Mouse (Mus musculus) brain, embryonic 14.5 days (tissue): ENCODE data around the gene Sept1. TPM values are rescaled to one million over a fixed set of nuclear protein-coding genes. Genes with fewer than 3 reads are reported as not detected.
A peak's percentile ranks its signal among the peaks of the same experiment; 100 is the strongest.

Source experiments
- DNase-seq: peaks from one replicate; pipeline ENCODE4 v3.0.0-alpha.2; 2011; ENCODE audit warnings: low read depth
- CTCF ChIP-seq: fragments of 200-500 bp; IDR thresholded peaks from 2 replicates; pipeline ENCODE4 v1.5.1; 2012; ENCODE audit warnings: inconsistent platforms, mild to moderate bottlenecking, moderate library complexity, borderline replicate concordance; ENCODE audit not compliant: insufficient read depth, insufficient read length; ENCODE audit errors: extremely low read depth
- POLR2A ChIP-seq: fragments of 200-500 bp; IDR thresholded peaks from 2 replicates; pipeline ENCODE4 v1.6.1; 2012; ENCODE audit warnings: mild to moderate bottlenecking, inconsistent platforms, borderline replicate concordance; ENCODE audit not compliant: poor library complexity, insufficient read depth, insufficient read length, severe bottlenecking; ENCODE audit errors: extremely low read depth
- polyA plus RNA-seq: library from polyadenylated mRNA; depleted of rRNA; stranded (reverse); fragments of >200 nt; gene quantifications from 2 replicates; pipeline ENCODE4 v1.2.3, GENCODE M21; 2012

Gene Sept1
- polyA plus RNA-seq, 1 experiment = 19.4 TPM

GRCm38 (mm10) chr7:127207374-127208294 lies 25.3 kb downstream of the Sept1 start:
- TF ChIP-seq CTCF = no peak; the same call in 1 of the 2 replicates
- TF ChIP-seq POLR2A = no peak
- peak; percentile 29 for DNase-seq

- TF ChIP-seq CTCF (no peak), POLR2A (no peak)
Observed at GRCm38 (mm10) chr7:127206606-127207005, 26.3 kb downstream of the Sept1 start.

GRCm38 (mm10) chr7:127196484-127196883 lies 36.4 kb downstream of the Sept1 start:
- no peak for DNase-seq
- no peak for TF ChIP-seq CTCF
- no peak for TF ChIP-seq POLR2A

More at GRCm38 (mm10) chr7:127206606-127207005, 26.3 kb downstream of the Sept1 start:
- no peak for DNase-seq

DNA sequence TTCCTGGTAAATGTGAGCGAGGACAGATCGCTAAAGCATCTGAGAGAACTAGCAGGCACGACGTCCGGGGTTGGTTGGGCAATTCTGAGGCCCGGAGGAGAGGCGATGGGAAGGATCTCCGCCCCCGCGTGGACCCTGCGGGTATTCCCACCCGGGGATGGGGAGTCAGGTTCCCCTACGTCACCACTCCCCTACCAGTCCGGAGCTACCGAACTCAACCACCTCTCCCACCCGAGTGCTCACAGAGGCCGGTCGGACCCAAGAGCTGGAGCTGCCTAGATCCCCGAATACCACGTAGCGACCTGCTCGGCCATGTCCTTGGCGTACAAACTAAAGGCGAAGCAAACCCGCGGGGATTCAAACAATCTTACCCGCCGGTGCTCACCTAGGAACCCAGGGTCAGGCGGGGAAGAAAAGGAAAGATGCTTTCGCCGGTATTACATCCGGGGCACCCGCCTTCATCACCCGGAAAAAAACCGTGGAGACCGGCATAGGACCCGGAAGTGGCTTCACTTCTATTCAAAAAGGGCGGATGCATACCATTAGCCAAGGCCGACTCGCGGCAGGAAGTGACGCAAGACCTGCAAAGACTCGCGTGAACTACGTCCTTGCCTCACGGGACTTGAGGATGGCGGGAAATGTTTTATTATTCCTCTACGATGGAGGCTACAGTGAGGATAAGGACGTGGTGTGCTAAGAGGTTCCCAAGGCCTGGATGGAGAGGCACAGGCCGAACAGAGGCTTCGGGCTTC lies 37.2 kb downstream of the Sept1 start, which contains the start of gene Cd2bp2:
Cd2bp2 (minus strand) TSS at position 507 of the 752 bp plus-strand sequence.
- peak; percentile 41; the same call in 1 of the 2 replicates for TF ChIP-seq CTCF
- peak; percentile 9; the same call in 1 of the 2 replicates for TF ChIP-seq POLR2A
- peak; percentile 99 for DNase-seq

GRCm38 (mm10) chr7:127194633-127195029 lies 38.3 kb downstream of the Sept1 start:
- TF ChIP-seq CTCF (no peak), POLR2A (no peak)
- DNase-seq = no peak

DNA sequence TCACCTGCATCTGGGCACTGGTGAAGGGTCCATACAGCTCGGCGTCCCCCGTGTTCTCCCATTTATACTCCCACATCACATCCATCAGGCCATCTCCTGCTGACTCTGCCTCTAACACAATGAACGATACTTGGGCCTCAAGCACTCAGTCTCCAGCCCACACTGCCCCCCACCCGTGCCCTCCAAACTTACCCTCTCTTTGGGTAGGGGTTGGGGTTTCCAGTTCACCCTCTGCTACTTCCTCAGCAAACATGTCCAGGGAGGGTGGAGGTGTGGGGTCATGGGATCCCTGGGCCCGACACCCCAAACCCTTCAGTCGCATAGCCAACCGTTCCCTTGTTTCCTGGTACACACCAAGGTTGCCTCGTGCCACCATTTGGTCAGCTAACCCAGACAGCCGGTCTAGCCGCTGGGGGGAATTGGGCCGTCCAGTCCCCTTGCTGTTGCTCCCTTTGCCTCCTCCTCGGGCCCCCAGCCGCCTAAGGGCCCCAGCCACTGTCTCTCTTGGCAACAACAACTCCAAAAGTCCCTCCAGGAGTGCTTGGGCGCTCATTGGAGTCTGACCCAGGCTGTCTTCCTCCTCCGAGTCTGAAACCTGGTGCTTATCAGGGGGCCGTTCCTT lies 38.8 kb downstream of the Sept1 start:
- no peak for DNase-seq
- TF ChIP-seq CTCF (no peak), POLR2A (no peak)

DNA sequence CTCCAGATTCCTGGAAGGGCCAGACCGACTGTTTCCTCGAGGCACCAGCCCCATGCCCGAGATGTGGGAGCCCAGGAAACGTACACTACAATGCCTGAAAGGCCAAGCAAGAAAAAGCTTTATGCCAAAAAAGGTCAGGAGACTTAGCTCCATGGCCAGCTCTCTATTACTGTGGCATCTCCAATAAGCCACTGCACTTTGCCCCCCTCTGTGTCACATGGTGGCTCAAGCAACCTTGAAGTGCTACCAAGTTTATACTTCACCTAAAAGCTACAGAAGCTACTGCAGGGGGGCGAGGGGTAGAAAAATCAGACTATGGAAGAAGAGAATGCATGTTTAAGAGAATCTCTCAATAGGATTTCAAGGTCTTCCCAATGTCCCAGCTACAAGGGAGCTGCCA lies 39.9 kb downstream of the Sept1 start:
- DNase-seq = no peak
- no peak for TF ChIP-seq CTCF
- no peak for TF ChIP-seq POLR2A

DNA sequence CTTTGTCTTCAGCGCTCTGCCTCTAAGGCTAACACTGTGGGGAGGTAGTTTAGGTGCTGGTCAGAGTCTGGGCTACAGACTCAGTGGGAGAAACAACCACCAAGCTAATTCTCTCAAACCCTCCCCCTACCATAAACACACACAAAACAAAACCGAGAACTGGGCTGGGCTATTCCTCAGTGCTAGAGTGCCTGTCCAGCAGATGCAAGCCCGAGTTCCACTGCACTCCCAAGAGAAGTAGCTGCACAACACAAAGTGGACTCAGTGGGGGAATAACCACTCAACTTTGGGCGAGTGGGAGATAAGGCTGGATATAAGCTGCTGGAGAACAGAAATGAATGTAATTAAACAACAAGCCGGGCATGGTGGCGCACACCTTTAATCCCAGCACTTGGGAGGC lies 42.3 kb downstream of the Sept1 start:
- TF ChIP-seq CTCF = no peak
- TF ChIP-seq POLR2A = no peak

GRCm38 (mm10) chr7:127188305-127189276 lies 44.3 kb downstream of the Sept1 start:
- TF ChIP-seq CTCF (no peak), POLR2A (no peak)
- DNase-seq = no peak

More for the DNA sequence above, 42.3 kb downstream of the Sept1 start:
- DNase-seq = no peak

GRCm38 (mm10) chr7:127187351-127187750 lies 45.6 kb downstream of the Sept1 start:
- DNase-seq = no peak
- TF ChIP-seq CTCF = no peak
